Mouse (Mus musculus) liver, embryonic 15.5 days (tissue): ENCODE results near the gene Ak5. TPM values are rescaled to one million over a fixed set of nuclear protein-coding genes. Genes with fewer than 3 reads are reported as not detected.

ENCODE experiments used
- ATAC-seq: fragments of 200-750 bp; cut with Nextera tagmentation; 2 replicates; pipeline ENCODE4 v1.8.0; 2017; ENCODE audit warnings: moderate number of reproducible peaks, mild to moderate bottlenecking, moderate library complexity; ENCODE audit not compliant: insufficient read depth
- H3K27ac ChIP-seq: fragments of 300-500 bp; sonication (generic); replicated peaks from 2 replicates; pipeline ENCODE4 v1.5.1; 2015; ENCODE audit warnings: mild to moderate bottlenecking, inconsistent platforms
- H3K27me3 ChIP-seq: fragments of 300-500 bp; sonication (generic); 2 replicates; pipeline ENCODE4 v1.6.1; 2015; ENCODE audit warnings: mild to moderate bottlenecking, inconsistent platforms
- H3K36me3 ChIP-seq: fragments of 300-500 bp; sonication (generic); replicated peaks from 2 replicates; pipeline ENCODE4 v1.6.1; 2015; ENCODE audit warnings: moderate library complexity, mild to moderate bottlenecking, inconsistent platforms
- H3K4me1 ChIP-seq: fragments of 300-500 bp; sonication (generic); replicated peaks from 2 replicates; pipeline ENCODE4 v1.6.1; 2015; ENCODE audit warnings: inconsistent platforms
- H3K4me2 ChIP-seq: fragments of 300-500 bp; sonication (generic); 2 replicates; pipeline ENCODE4 v1.6.1; 2015; ENCODE audit warnings: moderate library complexity, mild to moderate bottlenecking, inconsistent platforms
- H3K4me3 ChIP-seq: fragments of 300-500 bp; sonication (generic); replicated peaks from 2 replicates; pipeline ENCODE4 v1.5.1; 2015; ENCODE audit warnings: mild to moderate bottlenecking, inconsistent platforms
- H3K9ac ChIP-seq: fragments of 300-500 bp; sonication (generic); 2 replicates; pipeline ENCODE4 v1.6.1; 2015; ENCODE audit warnings: moderate library complexity, mild to moderate bottlenecking, inconsistent platforms
- H3K9me3 ChIP-seq: fragments of 300-500 bp; sonication (generic); replicated peaks from 2 replicates; pipeline ENCODE4 v1.6.1; 2016; ENCODE audit warnings: inconsistent platforms
- WGBS: fragments of 180-500 bp; shearing (Covaris S2); methylation state at CpG from one replicate; pipeline ENCODE4 v1.1.7; 2015; ENCODE audit warnings: mixed read lengths; ENCODE audit not compliant: insufficient replicate concordance; 5-methylcytosine and 5-hydroxymethylcytosine counted together
- polyA plus RNA-seq: library from polyadenylated mRNA; unstranded; fragments of >200 nt; fragmentation: Nextera tagmentation; extraction: Ambion mirVana; gene quantifications from 2 replicates; pipeline ENCODE4 v1.2.1, GENCODE M21; 2015

The Ak5 gene
- polyA plus RNA-seq, 1 experiment from 2014 or later, result 0.20 TPM

GRCm38 (mm10) chr3:152428925-152429324 lies 239.2 kb downstream of the Ak5 start:
- Histone ChIP-seq H3K9me3 (no peaks in the 10 kb centered on the region), H3K27me3 (no peaks in the 10 kb centered on the region), H3K4me2 (no peak overlapping the region), H3K9ac (no peak overlapping the region), H3K36me3 (peaks cover 20% of the 10 kb centered on the region), H3K4me3 (no peak overlapping the region), H3K4me1 (0 out of 2 replicates have a peak, but pooled peaks cover 2% of the 10 kb centered on the region), H3K27ac (no peak overlapping the region)
- 84% methylated on average over 8 of the region's 8 CpGs for WGBS
- no peak for ATAC-seq

Other genes with a start within 250 kb of the Ak5 start
- 20.6 and 23.5 TPM in 2 replicates for gene Pigk, start 45.7 kb upstream of the Ak5 start, polyA plus RNA-seq